Mouse (Mus musculus) thymus, postnatal 10 days (tissue): ENCODE results near the gene Crcp.

ENCODE experiments used
- DNase-seq, 2 experiments: peaks; one replicate each; pipeline ENCODE4 v3.0.0; 2021; ENCODE audit warnings: low spot score in 2 of 2

Gene Crcp

DNA sequence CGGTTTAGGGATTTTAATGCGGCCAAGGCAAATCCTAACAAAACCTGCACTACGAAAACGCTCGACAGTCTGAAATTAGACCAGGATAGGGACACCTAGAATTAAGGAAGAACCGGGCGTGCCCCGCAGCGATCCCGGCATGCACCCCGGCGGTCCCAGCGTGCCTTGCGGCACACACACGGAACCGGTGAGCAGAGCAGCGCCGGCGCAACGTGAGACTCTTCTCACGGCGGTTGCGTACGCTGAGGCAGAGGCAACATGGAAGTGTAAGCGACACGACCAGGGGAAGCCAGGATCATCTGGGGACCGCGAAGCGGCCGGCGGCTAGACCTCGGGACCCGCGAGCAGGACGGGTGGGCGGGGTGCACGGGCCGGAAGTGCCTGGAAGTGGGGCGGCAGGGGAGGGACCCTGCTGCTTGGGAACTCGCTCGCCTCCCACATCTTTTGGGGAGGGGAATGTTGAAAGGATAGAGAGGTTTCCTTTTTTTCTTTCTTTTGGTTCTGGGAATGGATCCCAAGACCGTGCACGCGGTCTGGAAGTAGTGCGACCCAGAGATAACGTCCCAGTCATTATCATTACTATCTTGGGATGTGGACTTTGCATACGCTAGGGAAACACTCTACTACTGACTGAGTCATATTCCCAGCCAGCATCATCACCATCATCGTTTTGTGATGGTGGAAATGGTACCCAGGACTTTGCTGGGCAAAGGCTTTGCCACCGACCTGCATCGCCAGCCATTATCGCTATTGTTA lies at the start of gene Crcp, which contains the start of gene Asl:
Crcp (plus strand) TSS at position 149 of the 756 bp plus-strand sequence.
Asl (minus strand) TSS at position 106 of the 756 bp plus-strand sequence.
- DNase-seq, result peak; percentile 64 to 74

DNA sequence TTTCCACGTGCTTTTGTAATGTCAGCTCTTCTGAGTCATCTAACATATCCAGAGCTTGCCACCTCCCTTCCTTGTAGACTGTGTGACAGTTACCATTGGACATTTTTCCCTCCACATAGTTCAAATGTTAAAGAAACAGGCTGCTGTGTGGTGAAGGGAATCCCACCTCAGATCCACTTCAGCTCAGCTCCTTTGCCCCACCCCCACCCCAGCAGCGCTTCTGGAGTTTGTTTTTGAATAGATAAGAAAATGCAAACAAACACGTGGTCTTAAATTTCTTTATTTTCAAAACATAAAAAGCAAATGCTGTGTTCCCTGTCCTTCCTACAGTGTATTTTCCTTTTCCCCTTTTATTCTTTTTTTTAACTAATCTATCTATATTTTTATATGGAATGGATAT lies 48.9 kb upstream of the Crcp start:
- DNase-seq, result no peak

DNA sequence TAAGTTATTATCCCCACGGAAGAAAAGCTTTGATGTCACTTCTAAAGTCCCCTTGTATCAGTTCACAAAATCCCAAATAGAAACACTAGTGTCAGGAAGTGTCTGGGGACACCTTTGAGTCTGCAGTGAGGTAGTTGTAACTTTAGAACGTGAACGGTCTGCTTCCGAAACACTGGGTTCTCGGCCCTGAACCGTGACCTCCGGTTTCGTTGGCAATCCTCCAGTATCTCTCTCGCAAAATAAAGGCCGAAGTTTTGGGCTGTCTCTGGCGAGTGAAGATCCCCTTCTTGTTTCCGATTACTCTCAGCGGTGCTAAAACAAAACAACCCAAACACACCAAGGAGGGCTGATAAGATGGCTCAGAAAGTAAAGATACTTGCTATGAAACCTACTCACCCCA lies 39.7 kb upstream of the Crcp start:
- DNase-seq, result no peak

DNA sequence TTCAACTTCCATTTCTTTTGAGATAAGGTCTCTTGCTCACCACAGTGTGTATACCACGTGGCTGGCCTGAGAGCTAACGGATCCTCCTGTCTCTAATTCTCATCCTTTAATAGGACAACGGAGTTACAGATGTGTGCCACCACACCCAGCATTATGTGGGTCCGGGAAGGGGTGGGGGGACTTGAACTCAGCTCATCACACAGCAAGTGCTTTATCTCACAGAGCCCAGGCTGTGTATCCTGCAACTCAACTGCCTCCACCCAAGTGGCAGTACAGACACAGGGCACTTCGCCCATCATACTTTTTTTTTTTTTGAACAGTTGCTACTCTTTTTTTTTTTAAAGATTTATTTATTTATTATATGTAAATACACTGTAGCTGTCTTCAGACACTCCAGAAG lies 37.2 kb upstream of the Crcp start:
- DNase-seq, result no peak

DNA sequence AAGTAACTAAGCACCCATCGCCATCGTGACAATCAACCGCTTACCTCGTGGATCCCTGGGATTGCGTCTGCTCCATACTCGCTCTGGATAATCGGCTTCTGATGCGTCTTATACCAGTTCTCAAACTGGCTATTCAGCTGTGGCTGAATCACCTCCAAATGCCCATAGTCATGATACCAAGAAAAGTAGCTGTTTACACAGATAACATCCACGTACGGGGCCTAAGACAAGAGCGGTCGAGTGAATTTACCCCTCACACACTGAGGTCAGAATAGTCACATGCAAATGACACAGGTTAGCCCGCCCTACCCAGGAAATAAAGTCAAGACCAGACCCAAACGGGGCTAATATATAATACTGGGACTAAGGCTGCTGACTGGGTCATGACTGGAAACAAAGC lies 35.7 kb upstream of the Crcp start:
- no peak for DNase-seq

DNA sequence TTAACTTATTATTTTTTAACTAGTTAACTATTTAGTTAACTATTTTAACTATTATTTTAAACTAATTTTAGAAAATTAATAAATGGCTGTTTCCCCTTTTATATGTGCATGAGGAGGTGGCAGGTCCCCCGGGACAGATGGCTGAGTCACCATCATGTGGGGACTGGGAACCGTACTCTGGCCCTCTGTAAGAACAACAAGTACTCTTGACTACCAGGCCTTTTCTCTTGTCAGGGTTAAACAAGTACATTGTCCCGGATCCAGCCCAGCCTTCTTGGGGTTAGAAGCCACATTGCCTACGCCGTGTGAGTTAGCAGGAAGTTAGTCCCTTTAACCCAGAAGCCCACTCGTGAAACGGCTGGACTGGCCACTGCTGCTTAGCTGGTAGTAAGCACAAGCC lies 34.1 kb upstream of the Crcp start:
- DNase-seq, result no peak

DNA sequence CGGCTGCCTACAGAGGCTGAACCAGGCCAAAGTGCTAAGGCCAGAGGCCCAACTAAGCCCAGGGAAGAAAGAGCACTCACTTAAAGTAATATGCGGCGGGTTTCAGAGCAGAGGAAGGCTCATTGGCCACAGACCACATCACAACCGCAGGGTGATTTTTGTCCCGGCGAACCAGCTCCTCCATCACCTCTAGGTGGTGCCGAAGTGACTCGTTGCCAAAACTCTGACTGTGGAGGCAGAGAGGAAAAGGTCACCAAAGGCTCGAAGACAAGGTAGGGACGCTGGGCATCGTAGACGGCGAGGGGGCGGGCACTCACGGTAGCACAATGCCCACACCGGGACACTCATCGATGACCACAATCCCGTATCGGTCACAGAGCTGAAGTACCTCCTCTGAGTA lies 31.4 kb upstream of the Crcp start:
- no peak for DNase-seq

DNA sequence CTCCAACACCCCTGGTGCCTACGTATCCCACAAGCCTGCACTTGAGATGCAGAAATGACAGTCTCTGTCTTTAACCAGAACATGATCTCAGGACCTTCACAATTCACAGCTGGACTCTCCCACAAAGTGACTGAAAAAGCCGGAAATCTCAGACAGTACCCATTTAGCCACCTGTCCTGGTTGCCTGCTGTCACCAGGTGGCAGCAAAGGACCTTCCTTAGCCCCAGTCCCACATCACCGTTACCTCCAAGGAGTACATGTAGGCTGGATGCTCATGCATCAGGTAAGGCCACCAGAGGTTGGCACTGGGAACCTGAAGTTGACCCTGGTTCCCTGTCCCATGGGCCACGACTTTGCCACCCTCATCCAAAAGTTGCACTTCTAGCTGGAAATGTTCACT lies 30.0 kb upstream of the Crcp start:
- DNase-seq, result peak; percentile 22 to 54

DNA sequence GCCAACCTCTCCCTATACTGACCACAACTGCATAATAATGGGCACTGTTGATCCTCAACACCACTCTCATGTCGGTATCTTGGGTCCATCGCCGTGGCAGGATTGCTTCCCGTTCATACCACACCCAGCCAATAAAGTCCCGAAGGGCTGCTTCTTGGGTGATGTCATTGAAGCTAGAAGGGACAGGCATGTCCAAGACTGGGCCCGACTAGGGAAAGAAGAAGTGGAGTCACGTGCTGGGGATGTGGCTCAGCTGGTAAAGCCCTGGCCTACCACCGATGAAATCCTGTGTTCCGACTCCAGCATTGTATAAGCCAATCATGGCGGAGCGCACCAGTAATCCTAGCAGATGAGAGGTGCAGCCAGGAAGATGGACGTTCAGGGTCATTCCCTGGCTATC lies 28.4 kb upstream of the Crcp start:
- DNase-seq, result no peak

DNA sequence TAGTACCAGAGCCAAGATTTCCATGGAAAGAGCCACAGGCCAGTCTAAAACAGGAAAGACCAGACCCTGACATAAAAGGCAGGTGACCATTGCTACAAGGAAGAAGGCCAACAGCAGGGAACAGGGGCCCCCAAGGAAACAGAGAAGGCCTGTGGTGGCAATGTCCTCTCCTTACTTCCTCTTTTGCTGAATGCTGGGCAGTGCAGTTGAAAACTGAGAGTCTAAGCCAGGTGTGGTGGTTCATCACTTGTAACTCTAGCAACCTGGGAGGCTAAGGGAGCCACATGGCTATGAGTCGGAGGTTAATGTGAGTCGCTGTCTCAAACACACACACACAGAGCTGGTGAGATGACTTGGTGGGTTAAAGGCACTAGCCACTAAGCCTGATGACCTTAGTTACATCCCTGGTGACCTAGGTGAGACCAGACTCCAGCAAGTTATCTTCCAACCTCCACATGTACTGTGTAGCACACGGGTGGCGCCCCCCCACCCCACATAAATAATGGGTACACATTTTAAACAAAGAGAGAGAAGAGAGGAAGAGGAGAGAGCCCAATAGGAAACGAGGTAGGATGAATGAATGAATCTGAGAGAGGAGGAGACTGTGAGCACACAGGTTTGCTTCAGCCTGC lies 27.6 kb upstream of the Crcp start:
- DNase-seq, result no peak

DNA sequence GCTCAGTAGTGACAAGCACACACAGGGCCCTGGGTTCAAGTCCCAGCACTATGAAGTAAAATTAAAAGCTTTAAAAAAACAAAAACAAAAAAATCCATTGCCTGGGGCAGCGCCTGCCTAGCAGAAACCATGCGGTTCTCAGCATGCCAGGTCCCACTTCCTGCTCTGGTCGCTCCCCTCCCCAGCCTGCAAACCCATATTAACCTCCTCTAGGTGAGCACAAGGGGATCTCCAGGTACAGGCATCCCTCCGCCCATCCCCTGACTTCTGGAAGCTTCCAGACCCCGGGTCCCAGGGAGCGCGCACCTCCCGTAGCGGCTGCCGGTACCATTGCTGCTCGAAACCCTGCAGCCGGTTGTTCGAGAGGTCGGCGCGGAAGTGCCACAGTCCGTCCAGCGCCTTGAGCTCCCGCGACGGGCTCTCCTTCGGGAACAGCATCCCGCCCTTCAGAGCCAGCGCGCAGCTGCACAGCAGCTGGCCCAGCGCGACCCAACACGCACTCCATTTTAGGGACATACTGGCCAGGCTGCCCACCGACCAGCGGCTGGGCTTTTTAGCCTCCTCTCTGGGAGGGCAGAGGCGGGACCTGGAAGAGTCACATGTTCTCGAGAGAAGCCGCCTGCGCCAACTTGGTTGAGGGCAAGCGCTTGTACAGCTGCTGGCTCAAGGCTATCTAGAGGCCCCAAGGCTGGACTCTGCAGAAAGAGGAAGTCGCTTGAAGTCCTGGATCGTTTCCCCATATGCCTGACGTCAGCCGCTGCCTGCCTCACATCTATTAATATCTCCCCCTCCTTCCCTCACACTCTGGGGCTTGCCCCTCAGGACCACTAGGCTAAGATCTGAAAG lies 26.6 kb upstream of the Crcp start, which contains the start of gene Gusb:
Gusb (minus strand) TSS at position 749 of the 846 bp plus-strand sequence.
- peak; percentile 41 to 46 for DNase-seq

DNA sequence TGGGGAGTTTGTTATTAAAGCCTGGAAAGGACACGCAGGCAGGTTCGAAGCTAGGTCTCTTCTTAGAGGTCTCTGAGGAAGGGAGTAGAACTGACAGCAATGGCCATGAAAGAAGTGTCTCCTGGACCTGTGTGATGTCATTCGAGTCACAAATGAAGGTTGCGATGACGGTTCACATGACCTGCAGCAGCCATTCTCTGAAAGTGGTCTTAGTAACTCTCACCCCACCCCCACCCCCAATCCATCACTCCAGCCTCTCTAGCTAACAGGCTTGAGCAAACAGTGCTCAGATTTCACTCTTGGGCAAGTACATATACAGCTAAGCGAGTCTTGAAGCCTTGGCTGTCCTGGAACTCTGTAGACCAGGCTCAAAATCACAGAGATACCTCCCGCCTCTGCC lies 25.9 kb upstream of the Crcp start:
- no peak for DNase-seq

DNA sequence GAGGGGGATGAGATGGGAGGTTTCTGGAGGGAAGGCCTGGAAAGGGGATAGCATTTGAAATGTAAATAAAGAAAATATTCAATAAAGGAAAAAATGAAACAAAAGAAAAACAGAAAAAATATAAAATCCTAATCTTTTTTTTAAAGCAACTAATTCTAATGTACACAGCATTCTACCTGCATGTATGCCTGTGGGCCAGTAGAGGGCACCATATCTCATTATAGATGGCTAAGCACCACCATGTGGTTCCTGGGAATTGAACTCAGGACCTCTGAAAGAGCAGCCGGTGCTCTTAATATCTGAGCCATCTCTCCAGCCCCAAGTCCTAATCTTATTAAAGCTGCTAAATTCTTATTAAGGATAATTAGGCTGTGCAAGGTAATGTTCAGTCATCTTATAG lies 21.7 kb upstream of the Crcp start:
- no peak for DNase-seq

DNA sequence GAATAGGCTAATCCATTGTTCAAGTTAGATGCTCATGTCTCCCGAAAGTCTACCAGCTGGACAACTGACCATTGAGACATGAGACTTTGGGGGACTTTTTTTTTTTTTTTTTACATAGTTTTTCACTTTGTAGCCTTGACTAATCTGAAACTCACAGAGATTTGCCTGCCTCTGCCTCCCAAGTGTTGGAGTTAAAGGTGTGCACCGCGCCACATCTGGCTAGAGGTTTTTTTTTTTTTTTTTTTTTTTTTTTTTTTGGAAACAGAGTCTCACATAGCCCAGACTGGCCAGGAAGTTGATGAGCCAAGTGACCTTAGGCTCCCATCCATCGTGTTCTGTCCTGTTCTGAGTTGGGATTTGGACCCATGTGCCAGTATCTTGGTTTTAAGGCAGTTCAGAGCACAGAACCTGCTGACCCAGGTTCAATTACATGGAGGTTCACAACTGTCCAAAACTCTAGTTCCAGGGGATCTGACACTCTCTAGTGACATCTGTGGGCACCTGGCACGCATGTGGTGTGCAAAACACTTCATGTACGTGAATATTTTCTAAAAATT lies 21.0 kb upstream of the Crcp start:
- no peak for DNase-seq

DNA sequence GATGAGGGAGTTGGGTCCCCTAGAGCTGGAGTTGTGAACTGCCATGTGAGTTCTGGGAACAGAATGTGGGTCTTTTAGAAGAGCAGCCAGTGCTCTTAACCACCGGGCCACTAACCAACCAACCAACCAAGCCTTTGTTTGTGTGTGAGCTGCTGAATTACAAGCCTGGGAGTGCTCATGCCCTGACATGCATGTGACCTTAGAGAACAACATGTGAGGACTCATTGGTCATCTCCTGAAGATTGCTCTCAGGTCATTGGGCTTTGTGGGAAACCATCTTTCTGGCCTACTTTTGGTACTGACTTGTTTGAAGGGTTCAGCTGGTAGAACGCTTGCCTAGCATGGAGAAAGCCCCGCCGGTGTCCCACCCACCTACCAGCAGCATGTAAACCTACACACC lies 19.3 kb upstream of the Crcp start:
- DNase-seq, result no peak

DNA sequence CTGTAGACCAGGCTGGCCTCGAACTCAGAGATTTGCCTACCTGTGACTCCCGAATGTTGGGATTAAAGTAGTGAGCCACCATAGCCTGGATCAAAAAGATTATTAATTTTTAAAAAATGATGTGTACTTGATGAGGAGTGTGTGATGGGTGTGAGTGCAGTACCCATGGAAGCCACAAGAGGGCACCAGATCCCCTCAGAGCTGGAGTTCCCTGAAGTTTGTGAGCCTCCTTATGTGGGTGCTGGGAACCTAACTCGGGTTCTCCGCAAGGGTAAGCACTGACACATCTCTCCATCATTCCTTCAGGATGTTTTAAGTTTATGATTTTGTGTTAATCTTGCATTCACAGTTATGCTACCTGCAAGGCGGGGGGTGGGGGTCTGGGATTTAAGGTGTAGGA lies 18.1 kb upstream of the Crcp start:
- no peak for DNase-seq

DNA sequence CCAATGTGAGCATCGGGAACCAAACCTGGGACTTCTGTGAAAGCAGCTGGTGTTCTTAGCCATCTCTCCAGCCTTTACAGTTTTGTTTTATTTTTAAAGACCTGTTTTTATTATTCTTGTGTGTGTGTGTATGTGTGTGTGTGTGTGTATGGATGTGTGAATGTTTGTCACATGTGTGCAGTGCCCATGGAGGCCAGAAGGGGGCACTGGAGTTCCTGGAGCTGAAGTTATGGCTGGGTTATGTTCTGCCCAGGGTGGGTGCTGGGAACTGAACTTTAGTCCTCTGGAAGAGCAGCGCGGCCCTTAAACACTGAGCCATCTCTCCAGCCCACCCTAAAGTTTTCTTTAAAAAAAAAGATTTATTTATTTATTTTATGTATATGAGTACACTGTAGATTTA lies 14.0 kb upstream of the Crcp start:
- DNase-seq, result no peak

DNA sequence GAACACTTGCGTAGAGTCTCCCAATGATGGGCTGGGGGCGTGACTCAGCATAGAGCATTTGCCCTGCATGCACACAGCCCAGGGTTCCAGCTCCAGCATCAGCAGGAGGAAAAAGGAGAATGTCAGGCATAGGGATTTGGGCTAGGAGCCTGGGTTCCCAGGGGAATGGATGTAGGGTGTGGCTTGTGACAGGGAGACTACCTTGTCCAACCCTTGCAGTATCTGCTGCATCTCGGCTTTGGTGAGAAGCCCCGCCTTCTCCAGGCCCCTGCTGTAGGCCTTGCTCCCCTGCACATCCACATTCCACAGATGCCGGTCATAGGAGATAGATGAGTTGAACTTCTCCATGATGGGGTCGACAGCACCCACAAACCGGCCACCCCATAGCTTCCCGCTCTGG lies 9.6 kb upstream of the Crcp start:
- DNase-seq, result no peak

DNA sequence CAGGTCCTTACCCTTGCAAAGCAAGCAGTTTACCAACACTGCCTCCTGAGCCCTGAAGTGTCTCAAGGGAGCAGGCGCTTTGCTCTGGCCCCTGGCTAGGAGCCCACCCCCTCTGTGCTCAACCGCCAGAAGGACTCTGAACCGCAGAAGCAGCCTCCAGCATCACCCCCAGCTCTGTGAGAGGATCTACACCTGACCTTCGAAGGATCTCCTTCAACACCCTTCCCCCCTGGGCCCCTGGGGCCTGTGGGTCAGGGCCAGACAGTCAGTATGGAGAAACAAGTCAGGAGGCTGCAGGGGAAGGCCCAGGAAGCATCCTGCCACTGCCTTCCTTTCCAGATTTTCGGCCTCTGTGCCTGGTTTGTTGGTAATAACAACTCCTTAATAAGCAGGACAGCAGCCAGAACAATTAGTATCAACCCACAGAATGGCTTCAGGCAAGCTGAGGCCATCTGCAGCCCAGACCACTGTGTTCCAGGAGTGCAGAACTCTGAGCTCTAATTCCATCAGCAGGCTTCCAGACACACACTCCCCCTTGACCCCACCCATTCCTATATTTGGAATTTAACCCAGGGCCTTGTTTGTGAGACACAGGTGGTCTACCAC lies 7.6 kb upstream of the Crcp start:
- DNase-seq, result no peak

DNA sequence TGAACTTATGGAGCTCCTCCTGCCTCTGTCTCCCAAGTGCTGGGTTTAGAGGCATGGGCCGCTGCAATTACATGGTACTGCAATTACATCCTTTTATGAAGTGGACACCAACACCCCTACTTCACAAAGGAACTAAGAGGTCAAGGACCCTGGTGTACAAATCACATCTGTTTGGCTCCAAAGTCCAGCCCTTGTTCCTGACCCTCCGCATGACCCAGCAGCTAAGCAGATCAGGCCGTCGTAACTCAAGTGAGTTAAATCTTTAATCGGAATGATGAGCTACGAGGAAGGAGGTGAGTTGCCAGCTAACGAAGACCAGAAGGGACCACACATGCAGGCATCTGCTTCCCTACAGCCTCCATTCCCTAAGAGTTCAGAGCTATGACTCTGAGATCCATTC lies 6.7 kb upstream of the Crcp start:
- DNase-seq, result no peak

DNA sequence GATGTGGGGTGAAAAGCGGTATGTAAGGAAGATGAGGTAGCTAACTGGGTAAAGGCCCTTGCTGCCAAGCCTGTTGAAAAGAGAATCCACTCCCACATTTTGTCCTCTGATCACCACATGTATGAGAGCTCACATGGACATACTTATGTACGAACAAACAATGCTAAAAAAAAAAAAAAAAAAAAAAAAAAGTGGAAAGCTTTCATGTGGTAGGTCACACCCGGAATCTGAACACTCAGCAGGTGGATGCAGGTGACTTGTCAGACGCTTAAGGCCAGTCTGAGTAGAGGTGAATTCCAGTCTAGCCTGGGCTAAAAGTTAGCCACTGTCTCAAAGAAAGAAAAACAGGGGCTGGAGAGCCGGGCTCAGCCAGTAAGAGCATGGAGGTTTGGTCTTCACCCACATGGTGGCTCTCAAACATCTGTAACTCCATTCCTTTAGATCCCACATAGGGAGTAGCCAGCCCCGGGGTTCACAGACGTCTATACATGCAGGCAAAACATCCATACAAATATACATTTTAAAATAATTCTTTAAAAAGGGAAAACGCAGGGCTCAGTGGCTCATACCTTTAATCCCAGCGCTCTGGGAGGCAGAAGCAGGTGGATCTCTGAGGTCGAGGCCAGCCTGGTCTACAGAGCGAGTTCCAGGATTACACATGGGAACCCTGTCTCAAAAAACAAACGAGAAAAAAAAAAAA lies 5.9 kb upstream of the Crcp start:
- no peak for DNase-seq
